Mouse (Mus musculus): Measurements from ENCODE around the gene Tssk6. TPM values are rescaled to one million over a fixed set of nuclear protein-coding genes. Genes with fewer than 3 reads are reported as not detected.

Tssk6 gene
- polyA plus RNA-seq, 1 experiment from 2014 or later: 1.7 TPM

DNA sequence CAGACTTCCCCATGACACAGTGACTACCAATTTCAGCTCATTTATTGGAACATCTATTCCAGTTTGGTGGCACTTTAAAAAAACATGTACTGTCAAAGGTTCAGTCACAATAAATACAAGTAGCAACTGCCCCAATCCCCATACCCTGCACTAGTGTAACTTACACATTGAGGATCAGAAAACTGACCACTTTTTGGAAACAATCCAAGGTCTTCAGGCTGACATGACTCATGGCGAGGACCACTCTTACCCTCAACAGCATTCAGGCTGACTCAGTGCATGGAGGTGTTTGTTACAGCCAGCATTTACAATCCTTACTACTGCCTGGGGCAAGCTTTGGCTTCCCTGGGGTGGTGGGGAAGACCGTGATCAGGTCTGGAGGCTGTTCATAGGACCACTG is 5.1 kb downstream of the Tssk6 start:
- Histone ChIP-seq H3K36me3 (replicated peaks; ENCODE audit: insufficient read depth, low read length) (peaks cover 41% of the 10 kb centered on the region), H3K4me2 (ENCODE audit: low read depth, low read length) (no peak overlapping the region), H3K27me3 (ENCODE audit: insufficient read depth, low read length) (no peaks in the 10 kb centered on the region), H3K9ac (replicated peaks) (no peak overlapping the region), H3K4me1 (ENCODE audit: insufficient read depth) (peaks cover 17% of the 10 kb centered on the region), H3K9me3 (ENCODE audit: low read length) (no peaks in the 10 kb centered on the region), H3K4me3 (ENCODE audit: low read depth, low read length) (no peak overlapping the region), H3K27ac (ENCODE audit: low read depth) (no peak overlapping the region)
- TF ChIP-seq EP300 (IDR thresholded peaks at IDR 0.05; ENCODE audit: low read depth) (no peak), CTCF (IDR thresholded peaks at IDR 0.05; ENCODE audit: low read depth) (no peak)
- DNase-seq (no peak), ATAC-seq (no peak)
- WGBS (ENCODE audit: insufficient replicate concordance): 84% methylated on average over 2 of the region's 2 CpGs

DNA sequence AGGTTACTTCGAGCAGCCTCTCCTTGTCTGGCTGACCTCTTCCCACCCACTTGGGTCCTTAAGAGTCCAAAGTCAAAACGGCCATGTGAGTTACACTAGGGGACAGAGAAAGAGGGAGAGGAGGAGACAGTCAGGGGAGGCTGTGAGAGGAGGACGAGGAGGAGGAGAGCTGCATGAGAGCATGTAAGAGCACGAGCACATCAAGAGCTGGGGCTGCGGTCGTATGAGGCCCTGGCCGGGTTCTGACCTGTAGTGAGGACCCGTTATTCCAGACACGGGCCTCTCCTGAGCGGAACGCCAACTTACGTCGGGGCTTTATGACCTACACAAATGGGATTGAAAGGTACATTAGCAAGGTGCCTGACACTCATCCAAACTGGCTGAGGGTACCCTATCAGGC is 9.9 kb downstream of the Tssk6 start:
- Histone ChIP-seq H3K9me3 (ENCODE audit: low read length) (no peaks in the 10 kb centered on the region), H3K4me1 (ENCODE audit: insufficient read depth) (no peaks in the 10 kb centered on the region), H3K27me3 (ENCODE audit: insufficient read depth, low read length) (no peaks in the 10 kb centered on the region), H3K36me3 (replicated peaks; ENCODE audit: insufficient read depth, low read length) (peaks cover 89% of the 10 kb centered on the region), H3K4me2 (ENCODE audit: low read depth, low read length) (no peak overlapping the region), H3K27ac (ENCODE audit: low read depth) (no peak overlapping the region), H3K9ac (replicated peaks) (no peak overlapping the region), H3K4me3 (ENCODE audit: low read depth, low read length) (no peak overlapping the region)
- DNase-seq (no peak), ATAC-seq (no peak; the same call in 1 of the 2 replicates)
- TF ChIP-seq CTCF (IDR thresholded peaks at IDR 0.05; ENCODE audit: low read depth) (no peak), EP300 (IDR thresholded peaks at IDR 0.05; ENCODE audit: low read depth) (no peak)
- 92% methylated on average over 13 of the region's 13 CpGs for WGBS (ENCODE audit: insufficient replicate concordance)

DNA sequence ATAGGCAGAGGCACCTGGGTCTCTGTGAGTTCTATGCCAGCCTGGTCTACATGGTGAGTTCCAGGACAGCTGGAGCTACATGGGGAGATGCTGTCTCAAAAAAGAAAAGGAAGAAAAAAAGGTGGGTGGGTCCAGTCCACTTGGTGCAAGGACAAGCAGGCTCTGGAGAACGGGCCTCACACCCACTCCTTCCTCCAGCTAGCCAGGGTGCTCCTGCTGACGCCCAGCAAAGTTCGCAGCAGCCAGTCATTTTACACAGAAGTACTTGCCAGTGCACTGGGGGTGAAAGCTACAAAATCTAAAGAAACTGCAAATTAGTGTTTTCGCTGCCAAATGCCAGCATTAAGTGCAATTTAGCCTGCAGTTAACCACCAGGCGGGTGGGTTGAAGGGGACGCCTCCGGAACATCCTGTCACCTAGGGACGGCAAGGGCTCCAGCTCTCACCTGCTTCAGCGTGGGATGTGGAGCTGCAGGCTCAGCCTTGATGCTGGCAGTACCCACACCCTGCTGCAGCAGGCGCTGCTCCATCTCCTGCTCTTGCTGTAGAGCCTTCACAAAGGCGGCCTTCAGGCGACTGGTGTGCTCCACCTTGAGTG is 10.6 kb downstream of the Tssk6 start:
- H3K27me3 ChIP-seq (ENCODE audit: insufficient read depth, low read length): no peaks in the 10 kb centered on the region
- H3K36me3 ChIP-seq (replicated peaks; ENCODE audit: insufficient read depth, low read length): peaks cover 92% of the 10 kb centered on the region
- DNase-seq: no peak
- TF ChIP-seq CTCF (IDR thresholded peaks at IDR 0.05; ENCODE audit: low read depth) (no peak), EP300 (IDR thresholded peaks at IDR 0.05; ENCODE audit: low read depth) (no peak)
- no peak overlapping the region for H3K4me3 ChIP-seq (ENCODE audit: low read depth, low read length)
- H3K27ac ChIP-seq (ENCODE audit: low read depth): no peak overlapping the region
- ATAC-seq: no peak
- H3K9me3 ChIP-seq (ENCODE audit: low read length): no peaks in the 10 kb centered on the region
- no peak overlapping the region for H3K9ac ChIP-seq (replicated peaks)
- WGBS (ENCODE audit: insufficient replicate concordance): 80% methylated on average over 12 of the region's 12 CpGs
- H3K4me2 ChIP-seq (ENCODE audit: low read depth, low read length): no peak overlapping the region
- H3K4me1 ChIP-seq (ENCODE audit: insufficient read depth): no peaks in the 10 kb centered on the region

DNA sequence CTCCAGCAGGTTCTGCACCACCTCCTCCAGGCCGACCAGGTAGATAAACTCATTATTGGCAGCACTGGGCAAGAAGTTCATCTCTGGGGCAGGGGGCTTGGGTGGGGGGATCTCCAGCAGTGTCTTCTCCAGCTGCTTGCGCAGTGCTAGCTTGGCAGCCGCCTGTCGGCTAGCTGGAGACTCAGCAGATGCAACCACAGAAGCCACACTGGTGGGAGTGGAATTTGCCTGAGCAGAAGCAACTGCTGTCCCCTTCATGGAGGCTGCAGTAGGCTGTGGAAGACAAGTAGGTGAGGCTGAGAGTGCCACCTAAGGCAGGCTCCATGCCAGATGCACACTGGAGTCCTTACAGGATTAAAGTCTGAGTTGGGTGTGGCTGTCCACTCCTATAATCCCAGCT is 12.5 kb downstream of the Tssk6 start:
- Histone ChIP-seq H3K4me2 (ENCODE audit: low read depth, low read length) (no peak overlapping the region), H3K4me1 (ENCODE audit: insufficient read depth) (peaks cover 6% of the 10 kb centered on the region), H3K4me3 (ENCODE audit: low read depth, low read length) (no peak overlapping the region), H3K27me3 (ENCODE audit: insufficient read depth, low read length) (no peaks in the 10 kb centered on the region), H3K36me3 (replicated peaks; ENCODE audit: insufficient read depth, low read length) (peaks cover 82% of the 10 kb centered on the region), H3K9ac (replicated peaks) (no peak overlapping the region), H3K27ac (ENCODE audit: low read depth) (no peak overlapping the region), H3K9me3 (ENCODE audit: low read length) (no peaks in the 10 kb centered on the region)
- no peak for ATAC-seq
- no peak for TF ChIP-seq CTCF (IDR thresholded peaks at IDR 0.05; ENCODE audit: low read depth)
- no peak for TF ChIP-seq EP300 (IDR thresholded peaks at IDR 0.05; ENCODE audit: low read depth)
- 82% methylated on average over 4 of the region's 4 CpGs for WGBS (ENCODE audit: insufficient replicate concordance)
- DNase-seq: no peak

- no peak for DNase-seq
- TF ChIP-seq EP300 (IDR thresholded peaks at IDR 0.05; ENCODE audit: low read depth) (no peak), CTCF (IDR thresholded peaks at IDR 0.05; ENCODE audit: low read depth) (peak; percentile 17; the same call in 1 of the 2 replicates)
- Histone ChIP-seq H3K27ac (ENCODE audit: low read depth) (no peak overlapping the region), H3K9ac (replicated peaks) (no peak overlapping the region), H3K4me3 (ENCODE audit: low read depth, low read length) (no peak overlapping the region), H3K9me3 (ENCODE audit: low read length) (no peaks in the 10 kb centered on the region), H3K36me3 (replicated peaks; ENCODE audit: insufficient read depth, low read length) (peaks cover 71% of the 10 kb centered on the region), H3K27me3 (ENCODE audit: insufficient read depth, low read length) (no peaks in the 10 kb centered on the region), H3K4me2 (ENCODE audit: low read depth, low read length) (no peak overlapping the region), H3K4me1 (ENCODE audit: insufficient read depth) (peaks cover 18% of the 10 kb centered on the region)
- 79% methylated on average over 5 of the region's 5 CpGs for WGBS (ENCODE audit: insufficient replicate concordance)
- ATAC-seq: no peak
These were observed 13.8 kb downstream of the Tssk6 start for GRCm38 (mm10) chr8:69915748-69916147.

DNA sequence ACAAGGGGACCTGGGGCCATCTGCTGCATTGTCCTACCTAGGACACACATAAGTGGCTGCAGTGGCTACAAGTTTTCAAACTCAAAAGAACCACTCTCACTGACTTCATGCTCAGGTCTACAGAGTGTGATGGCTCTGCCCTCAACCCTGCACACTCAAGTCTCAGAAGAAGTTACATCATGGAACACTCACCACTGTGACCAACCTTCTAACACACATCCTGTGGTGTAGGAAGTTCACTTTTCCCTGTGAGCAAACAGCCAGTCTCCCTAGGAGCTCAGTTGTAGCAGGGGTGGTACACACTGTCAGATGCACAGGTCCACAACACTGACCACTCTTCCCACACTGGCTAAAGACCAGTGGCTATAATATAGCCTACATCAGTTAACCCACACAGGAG is 16.5 kb downstream of the Tssk6 start:
- no peaks in the 10 kb centered on the region for H3K9me3 ChIP-seq (ENCODE audit: low read length)
- H3K27me3 ChIP-seq (ENCODE audit: insufficient read depth, low read length): no peaks in the 10 kb centered on the region
- H3K4me1 ChIP-seq (ENCODE audit: insufficient read depth): peaks cover 41% of the 10 kb centered on the region
- no peak overlapping the region for H3K4me3 ChIP-seq (ENCODE audit: low read depth, low read length)
- peaks cover 45% of the 10 kb centered on the region for H3K36me3 ChIP-seq (replicated peaks; ENCODE audit: insufficient read depth, low read length)
- no peak overlapping the region for H3K27ac ChIP-seq (ENCODE audit: low read depth)
- DNase-seq (no peak), ATAC-seq (no peak)
- TF ChIP-seq CTCF (IDR thresholded peaks at IDR 0.05; ENCODE audit: low read depth) (no peak), EP300 (IDR thresholded peaks at IDR 0.05; ENCODE audit: low read depth) (no peak)
- no peak overlapping the region for H3K4me2 ChIP-seq (ENCODE audit: low read depth, low read length)
- H3K9ac ChIP-seq (replicated peaks): no peak overlapping the region

- H3K36me3 ChIP-seq (replicated peaks; ENCODE audit: insufficient read depth, low read length): peaks cover 40% of the 10 kb centered on the region
- peaks cover 46% of the 10 kb centered on the region for H3K4me1 ChIP-seq (ENCODE audit: insufficient read depth)
- no peak overlapping the region for H3K4me3 ChIP-seq (ENCODE audit: low read depth, low read length)
- H3K27ac ChIP-seq (ENCODE audit: low read depth): no peak overlapping the region
- H3K9ac ChIP-seq (replicated peaks): no peak overlapping the region
- TF ChIP-seq CTCF (IDR thresholded peaks at IDR 0.05; ENCODE audit: low read depth) (peak; percentile 96), EP300 (IDR thresholded peaks at IDR 0.05; ENCODE audit: low read depth) (no peak)
- H3K27me3 ChIP-seq (ENCODE audit: insufficient read depth, low read length): no peaks in the 10 kb centered on the region
- 50% methylated on average over 1 of the region's 1 CpGs for WGBS (ENCODE audit: insufficient replicate concordance)
- DNase-seq (peak; percentile 79), ATAC-seq (peak; percentile 36)
- H3K9me3 ChIP-seq (ENCODE audit: low read length): no peaks in the 10 kb centered on the region
- H3K4me2 ChIP-seq (ENCODE audit: low read depth, low read length): no peak overlapping the region
These were observed 17.0 kb downstream of the Tssk6 start for GRCm38 (mm10) chr8:69919010-69919409.

All from liver, postnatal 0 days (tissue).